Mouse (Mus musculus): ENCODE measurements at regions not wholly inside any gene's neighbourhood (a gene's known extent, or its start where the extent isn't known, plus 50 kb on each side); places are given as distances from the start of the nearest gene placed in this dataset.

- Histone ChIP-seq H3K4me1 (peaks cover 4% of the 10 kb centered on the region), H3K4me2 (no peak overlapping the region), H3K36me3 (replicated peaks) (no peaks in the 10 kb centered on the region), H3K9me3 (no peaks in the 10 kb centered on the region), H3K9ac (no peak overlapping the region), H3K27me3 (no peaks in the 10 kb centered on the region), H3K4me3 (replicated peaks) (no peak overlapping the region), H3K27ac (no peak overlapping the region)
- ATAC-seq (ENCODE audit: low FRiP score) = no peak
- WGBS = 55% methylated on average over 3 of the region's 3 CpGs
Observed at GRCm38 (mm10) chr17:89982904-89983303, 72.7 kb upstream of the Gm10184 start.

GRCm38 (mm10) chr17:89979055-89979853, 69.0 kb upstream of the Gm10184 start:
- Histone ChIP-seq H3K27me3 (no peaks in the 10 kb centered on the region), H3K36me3 (replicated peaks) (no peaks in the 10 kb centered on the region), H3K4me3 (replicated peaks) (no peak overlapping the region), H3K4me2 (no peak overlapping the region), H3K9me3 (no peaks in the 10 kb centered on the region), H3K9ac (no peak overlapping the region), H3K27ac (no peak overlapping the region), H3K4me1 (peaks cover 4% of the 10 kb centered on the region)
- peak; percentile 72; the same call in 1 of the 2 replicates for ATAC-seq (ENCODE audit: low FRiP score)
- WGBS = 24% methylated on average over 5 of the region's 5 CpGs

- Histone ChIP-seq H3K4me1 (no peaks in the 10 kb centered on the region), H3K36me3 (replicated peaks) (no peaks in the 10 kb centered on the region), H3K9me3 (no peaks in the 10 kb centered on the region), H3K27ac (no peak overlapping the region), H3K4me3 (replicated peaks) (no peak overlapping the region), H3K27me3 (no peaks in the 10 kb centered on the region), H3K4me2 (no peak overlapping the region), H3K9ac (no peak overlapping the region)
- ATAC-seq (ENCODE audit: low FRiP score) = no peak
- 97% methylated on average over 1 of the region's 1 CpGs for WGBS
Observed at GRCm38 (mm10) chr17:89963000-89963399, 52.8 kb upstream of the Gm10184 start.

GRCm38 (mm10) chr17:89961431-89961830, 51.2 kb upstream of the Gm10184 start:
- no peaks in the 10 kb centered on the region for H3K4me1 ChIP-seq
- no peak overlapping the region for H3K27ac ChIP-seq
- no peaks in the 10 kb centered on the region for H3K9me3 ChIP-seq
- H3K4me3 ChIP-seq (replicated peaks) = no peak overlapping the region
- H3K36me3 ChIP-seq (replicated peaks) = no peaks in the 10 kb centered on the region
- H3K4me2 ChIP-seq = no peak overlapping the region
- no peaks in the 10 kb centered on the region for H3K27me3 ChIP-seq
- no peak overlapping the region for H3K9ac ChIP-seq
- no peak for ATAC-seq (ENCODE audit: low FRiP score)
- 96% methylated on average over 1 of the region's 1 CpGs for WGBS

GRCm38 (mm10) chr17:89960368-89960767, 50.1 kb upstream of the Gm10184 start:
- H3K36me3 ChIP-seq (replicated peaks) = no peaks in the 10 kb centered on the region
- H3K27ac ChIP-seq = no peak overlapping the region
- no peak overlapping the region for H3K4me2 ChIP-seq
- H3K27me3 ChIP-seq = no peaks in the 10 kb centered on the region
- H3K4me3 ChIP-seq (replicated peaks) = no peak overlapping the region
- H3K9me3 ChIP-seq = no peaks in the 10 kb centered on the region
- H3K4me1 ChIP-seq = no peaks in the 10 kb centered on the region
- no peak for ATAC-seq (ENCODE audit: low FRiP score)
- 91% methylated on average over 1 of the region's 1 CpGs for WGBS
- H3K9ac ChIP-seq = no peak overlapping the region

All from forebrain, embryonic 12.5 days (tissue).